15 mouse cellular contexts compared by ENCODE assay signal in the genomic region with DNA sequence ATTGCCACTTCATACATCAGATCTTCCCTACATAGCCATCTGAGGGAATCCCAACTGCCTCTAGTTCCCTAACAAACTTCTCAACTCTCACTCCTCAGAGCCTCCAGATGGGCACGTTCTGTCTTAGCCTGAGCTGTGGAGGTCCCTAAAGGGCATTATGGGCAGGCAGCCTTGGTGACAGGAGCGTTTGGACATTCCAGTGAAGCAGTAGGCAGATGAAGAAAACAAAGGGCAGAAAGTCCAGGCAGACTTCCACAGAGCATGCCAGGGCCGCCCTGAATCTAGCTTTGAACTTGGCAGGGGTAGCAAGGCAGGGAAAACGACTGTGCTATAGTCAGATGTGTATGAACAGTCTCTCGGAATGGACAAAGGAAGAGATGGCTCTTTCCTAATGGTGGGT.
"Had no signal": no experiment of that assay in that cellular context is flagged by ENCODE, and none has a peak within 500 bp of the region (broad histone marks: within the 10 kb centered on the region; RNA-seq: fewer than 3 reads in every experiment).

No protein-coding gene starts in this region.

- H3K36me3 ChIP-seq: hindbrain, embryonic 15.5 days; limb, embryonic 15.5 days; liver, embryonic 15.5 days; midbrain, embryonic 10.5 days; neural tube, embryonic 12.5 days had no signal

- DNase-seq: layer of hippocampus, adult 9-11 months; layer of hippocampus, postnatal 36 days; lung, embryonic 14.5 days; lung, postnatal 10 days; lung, postnatal 4 days; midbrain, embryonic 14.5 days; spleen, adult 18-20 months; thymus, adult 18-20 months; thymus, postnatal 25 days had no signal

- H3K4me1 ChIP-seq: hindbrain, embryonic 15.5 days; limb, embryonic 15.5 days had no signal

- H3K27me3 ChIP-seq: hindbrain, embryonic 15.5 days; limb, embryonic 15.5 days; liver, embryonic 15.5 days; neural tube, embryonic 12.5 days had no signal

- H3K4me3 ChIP-seq: hindbrain, embryonic 15.5 days; limb, embryonic 15.5 days; liver, embryonic 15.5 days; midbrain, embryonic 10.5 days; myocyte; neural tube, embryonic 12.5 days had no signal

- H3K9ac ChIP-seq: hindbrain, embryonic 15.5 days; limb, embryonic 15.5 days; liver, embryonic 15.5 days; lung, embryonic 14.5 days; neural tube, embryonic 12.5 days had no signal

- H3K4me2 ChIP-seq: hindbrain, embryonic 15.5 days; limb, embryonic 15.5 days; liver, embryonic 15.5 days; lung, embryonic 14.5 days; neural tube, embryonic 12.5 days had no signal

- H3K27ac ChIP-seq: hindbrain, embryonic 15.5 days; limb, embryonic 15.5 days; midbrain, embryonic 10.5 days; neural tube, embryonic 12.5 days had no signal

- H3K9me3 ChIP-seq: hindbrain, embryonic 15.5 days; limb, embryonic 15.5 days; liver, embryonic 15.5 days; midbrain, embryonic 10.5 days; neural tube, embryonic 12.5 days had no signal
